Mouse (Mus musculus): ENCODE results near the gene Ccdc155. TPM values are rescaled to one million over a fixed set of nuclear protein-coding genes. Genes with fewer than 3 reads are reported as not detected.

The Ccdc155 gene
- polyA plus RNA-seq, 1 experiment from 2014 or later = 0.27 TPM

GRCm38 (mm10) chr7:45160866-45161265 is 43.8 kb downstream of the Ccdc155 start:
- Histone ChIP-seq H3K9me3 (ENCODE audit: control insufficient read depth, low read length) (no peaks in the 10 kb centered on the region), H3K4me2 (ENCODE audit: low read depth) (no peak overlapping the region), H3K4me3 (ENCODE audit: low read depth, low read length) (no peak overlapping the region), H3K4me1 (ENCODE audit: control insufficient read depth, insufficient read depth, low read length) (peaks cover 9% of the 10 kb centered on the region), H3K27me3 (ENCODE audit: control insufficient read depth, insufficient read depth, low read length) (peaks cover 35% of the 10 kb centered on the region), H3K27ac (ENCODE audit: low read depth, low read length) (no peak overlapping the region), H3K9ac (ENCODE audit: low read length) (no peak overlapping the region), H3K36me3 (ENCODE audit: control insufficient read depth, insufficient read depth, low read length) (0 out of 2 replicates have a peak, but pooled peaks cover 3% of the 10 kb centered on the region)
- WGBS = 98% methylated on average over 3 of the region's 3 CpGs
- no peak for ATAC-seq (ENCODE audit: insufficient read depth, low FRiP score, low TSS enrichment)
- DNase-seq (ENCODE audit: low spot score) = no peak

GRCm38 (mm10) chr7:45160316-45160800 is 44.3 kb downstream of the Ccdc155 start:
- ATAC-seq (ENCODE audit: insufficient read depth, low FRiP score, low TSS enrichment) (no peak), DNase-seq (ENCODE audit: low spot score) (no peak)
- 95% methylated on average over 6 of the region's 6 CpGs for WGBS
- no peaks in the 10 kb centered on the region for H3K9me3 ChIP-seq (ENCODE audit: control insufficient read depth, low read length)
- H3K27ac ChIP-seq (ENCODE audit: low read depth, low read length) = no peak overlapping the region
- no peak overlapping the region for H3K4me2 ChIP-seq (ENCODE audit: low read depth)
- H3K4me1 ChIP-seq (ENCODE audit: control insufficient read depth, insufficient read depth, low read length) = peaks cover 9% of the 10 kb centered on the region
- H3K36me3 ChIP-seq (ENCODE audit: control insufficient read depth, insufficient read depth, low read length) = 0 out of 2 replicates have a peak, but pooled peaks cover 3% of the 10 kb centered on the region
- H3K9ac ChIP-seq (ENCODE audit: low read length) = no peak overlapping the region
- no peak overlapping the region for H3K4me3 ChIP-seq (ENCODE audit: low read depth, low read length)
- peaks cover 30% of the 10 kb centered on the region for H3K27me3 ChIP-seq (ENCODE audit: control insufficient read depth, insufficient read depth, low read length)

DNA sequence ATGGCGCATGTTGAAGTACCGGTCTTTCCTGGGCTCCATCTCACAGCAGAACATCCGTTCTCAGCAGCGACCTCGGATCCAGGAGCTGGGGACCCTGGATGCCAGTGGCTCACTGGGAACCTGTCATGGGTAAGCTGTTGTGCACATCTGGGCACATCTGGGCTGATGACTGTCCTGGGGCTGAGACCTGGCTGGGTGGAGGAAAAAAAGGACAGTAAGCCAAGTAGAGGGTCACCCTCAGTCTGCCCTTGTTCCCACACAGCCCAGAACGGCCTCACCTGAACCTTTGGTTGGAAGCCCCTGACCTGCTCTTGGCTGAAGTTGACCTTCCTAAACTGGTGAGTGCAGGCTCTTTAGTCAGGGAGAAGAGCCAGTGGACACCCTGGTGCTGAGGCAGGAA is 45.7 kb downstream of the Ccdc155 start:
- peaks cover 9% of the 10 kb centered on the region for H3K4me1 ChIP-seq (ENCODE audit: control insufficient read depth, insufficient read depth, low read length)
- 92% methylated on average over 6 of the region's 6 CpGs for WGBS
- H3K9ac ChIP-seq (ENCODE audit: low read length) = no peak overlapping the region
- peaks cover 16% of the 10 kb centered on the region for H3K27me3 ChIP-seq (ENCODE audit: control insufficient read depth, insufficient read depth, low read length)
- H3K36me3 ChIP-seq (ENCODE audit: control insufficient read depth, insufficient read depth, low read length) = 0 out of 2 replicates have a peak, but pooled peaks cover 3% of the 10 kb centered on the region
- no peak overlapping the region for H3K4me3 ChIP-seq (ENCODE audit: low read depth, low read length)
- no peaks in the 10 kb centered on the region for H3K9me3 ChIP-seq (ENCODE audit: control insufficient read depth, low read length)
- no peak for DNase-seq (ENCODE audit: low spot score)
- no peak overlapping the region for H3K27ac ChIP-seq (ENCODE audit: low read depth, low read length)
- no peak for ATAC-seq (ENCODE audit: insufficient read depth, low FRiP score, low TSS enrichment)
- no peak overlapping the region for H3K4me2 ChIP-seq (ENCODE audit: low read depth)

DNA sequence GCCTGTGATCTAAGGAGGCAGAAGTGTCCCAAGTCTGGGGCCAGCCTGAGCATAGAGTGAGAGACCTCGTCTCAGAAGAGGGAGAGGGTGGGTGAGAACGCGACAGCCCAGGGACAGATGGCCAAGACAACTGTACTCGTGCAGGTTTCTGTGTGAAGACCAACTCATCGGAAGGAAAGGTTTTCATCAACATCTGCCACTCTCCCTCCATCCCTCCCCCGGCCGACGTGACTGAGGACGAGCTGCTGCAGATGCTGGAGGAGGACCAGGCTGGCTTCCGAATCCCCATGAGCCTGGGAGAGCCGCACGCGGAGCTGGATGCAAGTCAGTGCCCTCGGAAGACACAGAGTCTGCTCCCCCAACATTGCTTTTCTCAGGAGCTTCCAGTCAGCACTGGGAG is 47.2 kb downstream of the Ccdc155 start:
- Histone ChIP-seq H3K9ac (ENCODE audit: low read length) (no peak overlapping the region), H3K9me3 (ENCODE audit: control insufficient read depth, low read length) (no peaks in the 10 kb centered on the region), H3K27me3 (ENCODE audit: control insufficient read depth, insufficient read depth, low read length) (peaks cover 2% of the 10 kb centered on the region; the same call in 1 of the 2 replicates), H3K4me3 (ENCODE audit: low read depth, low read length) (no peak overlapping the region), H3K4me2 (ENCODE audit: low read depth) (no peak overlapping the region), H3K27ac (ENCODE audit: low read depth, low read length) (no peak overlapping the region), H3K4me1 (ENCODE audit: control insufficient read depth, insufficient read depth, low read length) (peaks cover 10% of the 10 kb centered on the region), H3K36me3 (ENCODE audit: control insufficient read depth, insufficient read depth, low read length) (0 out of 2 replicates have a peak, but pooled peaks cover 3% of the 10 kb centered on the region)
- DNase-seq (ENCODE audit: low spot score) = no peak
- no peak for ATAC-seq (ENCODE audit: insufficient read depth, low FRiP score, low TSS enrichment)
- WGBS = 90% methylated on average over 14 of the region's 14 CpGs

GRCm38 (mm10) chr7:45156206-45156605 is 48.5 kb downstream of the Ccdc155 start:
- 96% methylated on average over 15 of the region's 15 CpGs for WGBS

DNA sequence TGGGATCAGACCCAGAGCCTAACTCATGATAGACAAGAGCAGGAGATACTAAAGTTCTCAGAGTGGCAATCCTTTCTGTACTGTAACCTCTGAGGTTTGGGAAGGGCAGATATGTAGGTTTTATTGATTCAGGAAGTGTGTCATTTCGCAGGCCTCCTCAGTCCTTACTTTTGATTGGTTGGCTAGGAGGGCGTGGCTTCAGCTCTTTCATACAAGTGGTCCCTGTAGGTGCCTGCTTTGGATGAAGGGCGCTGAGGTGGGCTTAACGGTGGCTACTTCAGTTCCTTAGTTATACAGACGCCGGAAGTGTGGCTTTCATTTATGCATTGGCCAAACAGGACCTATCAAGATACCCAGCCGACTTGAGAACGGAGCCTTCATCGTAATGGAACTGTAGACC is 49.1 kb downstream of the Ccdc155 start:
- Histone ChIP-seq H3K4me1 (ENCODE audit: control insufficient read depth, insufficient read depth, low read length) (peaks cover 5% of the 10 kb centered on the region), H3K27me3 (ENCODE audit: control insufficient read depth, insufficient read depth, low read length) (no peaks in the 10 kb centered on the region), H3K4me2 (ENCODE audit: low read depth) (no peak overlapping the region), H3K9me3 (ENCODE audit: control insufficient read depth, low read length) (no peaks in the 10 kb centered on the region), H3K4me3 (ENCODE audit: low read depth, low read length) (no peak overlapping the region), H3K9ac (ENCODE audit: low read length) (no peak overlapping the region), H3K27ac (ENCODE audit: low read depth, low read length) (no peak overlapping the region), H3K36me3 (ENCODE audit: control insufficient read depth, insufficient read depth, low read length) (0 out of 2 replicates have a peak, but pooled peaks cover 3% of the 10 kb centered on the region)
- DNase-seq (ENCODE audit: low spot score) (no peak), ATAC-seq (ENCODE audit: insufficient read depth, low FRiP score, low TSS enrichment) (no peak)
- 84% methylated on average over 9 of the region's 9 CpGs for WGBS

More at GRCm38 (mm10) chr7:45156206-45156605, 48.5 kb downstream of the Ccdc155 start:
- H3K4me2 ChIP-seq (ENCODE audit: low read depth) = no peak overlapping the region
- no peak overlapping the region for H3K9ac ChIP-seq (ENCODE audit: low read length)
- 0 out of 2 replicates have a peak, but pooled peaks cover 3% of the 10 kb centered on the region for H3K36me3 ChIP-seq (ENCODE audit: control insufficient read depth, insufficient read depth, low read length)
- H3K27me3 ChIP-seq (ENCODE audit: control insufficient read depth, insufficient read depth, low read length) = no peaks in the 10 kb centered on the region
- no peak for DNase-seq (ENCODE audit: low spot score)
- no peak for ATAC-seq (ENCODE audit: insufficient read depth, low FRiP score, low TSS enrichment)
- no peak overlapping the region for H3K27ac ChIP-seq (ENCODE audit: low read depth, low read length)
- H3K4me3 ChIP-seq (ENCODE audit: low read depth, low read length) = no peak overlapping the region
- H3K4me1 ChIP-seq (ENCODE audit: control insufficient read depth, insufficient read depth, low read length) = peaks cover 5% of the 10 kb centered on the region
- H3K9me3 ChIP-seq (ENCODE audit: control insufficient read depth, low read length) = no peaks in the 10 kb centered on the region

DNA sequence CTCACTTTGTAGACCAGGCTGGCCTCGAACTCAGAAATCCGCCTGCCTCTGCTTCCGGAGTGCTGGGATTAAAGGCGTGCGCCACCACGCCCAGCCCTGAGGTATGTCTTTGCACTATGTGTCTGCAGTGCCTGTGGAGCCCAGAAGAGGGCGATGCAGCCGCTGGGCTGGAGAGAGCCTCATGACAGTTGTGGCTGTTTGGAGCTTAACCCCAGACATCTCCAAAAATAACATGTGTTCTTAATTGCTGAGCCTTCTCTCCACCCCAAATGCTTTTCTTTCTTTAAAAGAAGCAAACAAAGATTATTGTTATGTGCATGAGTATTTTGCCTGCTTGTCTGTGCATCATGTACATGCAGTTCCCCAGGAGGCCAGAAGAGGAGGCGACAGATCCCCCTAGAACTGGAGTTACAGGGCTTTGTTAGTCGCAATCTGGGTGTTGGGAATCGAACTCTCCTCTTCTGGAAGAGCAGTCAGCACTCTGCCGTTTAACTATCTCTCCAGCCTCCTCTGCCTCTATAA is 49.6 kb downstream of the Ccdc155 start:
- H3K9ac ChIP-seq (ENCODE audit: low read length) = no peak overlapping the region
- no peaks in the 10 kb centered on the region for H3K9me3 ChIP-seq (ENCODE audit: control insufficient read depth, low read length)
- no peak overlapping the region for H3K27ac ChIP-seq (ENCODE audit: low read depth, low read length)
- DNase-seq (ENCODE audit: low spot score) (peak; percentile 54), ATAC-seq (ENCODE audit: insufficient read depth, low FRiP score, low TSS enrichment) (0 out of 2 replicates have a peak, but pooled peaks have one; percentile 1)
- H3K36me3 ChIP-seq (ENCODE audit: control insufficient read depth, insufficient read depth, low read length) = 0 out of 2 replicates have a peak, but pooled peaks cover 3% of the 10 kb centered on the region
- no peaks in the 10 kb centered on the region for H3K27me3 ChIP-seq (ENCODE audit: control insufficient read depth, insufficient read depth, low read length)
- peak overlapping the region; percentile 43 for H3K4me2 ChIP-seq (ENCODE audit: low read depth)
- 78% methylated on average over 12 of the region's 12 CpGs for WGBS
- H3K4me3 ChIP-seq (ENCODE audit: low read depth, low read length) = peak overlapping the region; percentile 55
- peaks cover 5% of the 10 kb centered on the region for H3K4me1 ChIP-seq (ENCODE audit: control insufficient read depth, insufficient read depth, low read length)

- DNase-seq (ENCODE audit: low spot score) (peak; percentile 97), ATAC-seq (ENCODE audit: insufficient read depth, low FRiP score, low TSS enrichment) (peak; percentile 95)
- Histone ChIP-seq H3K4me2 (ENCODE audit: low read depth) (peak within 1 kb of the TSS; percentile 81), H3K4me1 (ENCODE audit: control insufficient read depth, insufficient read depth, low read length) (peaks cover 5% of the 10 kb centered on the region), H3K4me3 (ENCODE audit: low read depth, low read length) (peak within 1 kb of the TSS; percentile 55), H3K36me3 (ENCODE audit: control insufficient read depth, insufficient read depth, low read length) (0 out of 2 replicates have a peak, but pooled peaks cover 3% of the 10 kb centered on the region), H3K27ac (ENCODE audit: low read depth, low read length) (peak within 1 kb of the TSS; percentile 50), H3K9me3 (ENCODE audit: control insufficient read depth, low read length) (no peaks in the 10 kb centered on the region), H3K27me3 (ENCODE audit: control insufficient read depth, insufficient read depth, low read length) (no peaks in the 10 kb centered on the region), H3K9ac (ENCODE audit: low read length) (peak within 1 kb of the TSS; percentile 77)
- WGBS = 5% methylated on average over 67 of the region's 69 CpGs
These were observed 50.3 kb downstream of the Ccdc155 start, which contains the start of the genes Pih1d1 and Aldh16a1 for GRCm38 (mm10) chr7:45154096-45154992. TSS of gene Pih1d1 (plus strand) at chr7:45154303. TSS of gene Aldh16a1 (minus strand) at chr7:45154584.

Data from neural tube, embryonic 11.5 days (tissue).